Mouse (Mus musculus): ENCODE results near the gene Pgap1. TPM values are rescaled to one million over a fixed set of nuclear protein-coding genes. Genes with fewer than 3 reads are reported as not detected.

Pgap1 gene
- polyA plus RNA-seq (2014; fragmentation: Nextera tagmentation; extraction: Ambion mirVana), result 33.7 and 55.3 TPM in 2 replicates

GRCm38 (mm10) chr1:54557301-54558229, at the start of gene Pgap1:
Gene Pgap1 (minus strand): TSS chr1:54557684.
- H3K4me3 ChIP-seq (ENCODE audit: low read depth, low read length), result peak within 1 kb of the TSS; percentile 61
- H3K36me3 ChIP-seq (ENCODE audit: control insufficient read depth, insufficient read depth, low read length), result no peaks in the 10 kb centered on the region
- no peaks in the 10 kb centered on the region for H3K27me3 ChIP-seq (ENCODE audit: control insufficient read depth, insufficient read depth, low read length)
- peak within 1 kb of the TSS; percentile 65 for H3K4me2 ChIP-seq (ENCODE audit: low read depth, low read length)
- peak within 1 kb of the TSS; percentile 87 for H3K27ac ChIP-seq (ENCODE audit: low read depth, low read length)
- H3K9me3 ChIP-seq (ENCODE audit: control insufficient read depth, low read length), result no peaks in the 10 kb centered on the region
- H3K4me1 ChIP-seq (ENCODE audit: control insufficient read depth, insufficient read depth, low read length), result peaks cover 6% of the 10 kb centered on the region; the same call in 1 of the 2 replicates
- WGBS, result under 1% methylated on average over 54 of the region's 59 CpGs
- peak within 1 kb of the TSS; percentile 68 for H3K9ac ChIP-seq (replicated peaks; ENCODE audit: low read depth, low read length)
- peak; percentile 99 for ATAC-seq (ENCODE audit: low read depth)

GRCm38 (mm10) chr1:54606936-54607335, 49.5 kb upstream of the Pgap1 start:
- H3K27ac ChIP-seq (ENCODE audit: low read depth, low read length), result no peak overlapping the region
- H3K4me3 ChIP-seq (ENCODE audit: low read depth, low read length), result no peak overlapping the region
- H3K4me1 ChIP-seq (ENCODE audit: control insufficient read depth, insufficient read depth, low read length), result no peaks in the 10 kb centered on the region
- no peak for ATAC-seq (ENCODE audit: low read depth)
- H3K9ac ChIP-seq (replicated peaks; ENCODE audit: low read depth, low read length), result no peak overlapping the region
- WGBS, result 72% methylated on average over 1 of the region's 1 CpGs
- no peaks in the 10 kb centered on the region for H3K27me3 ChIP-seq (ENCODE audit: control insufficient read depth, insufficient read depth, low read length)
- H3K4me2 ChIP-seq (ENCODE audit: low read depth, low read length), result no peak overlapping the region
- no peaks in the 10 kb centered on the region for H3K9me3 ChIP-seq (ENCODE audit: control insufficient read depth, low read length)
- H3K36me3 ChIP-seq (ENCODE audit: control insufficient read depth, insufficient read depth, low read length), result no peaks in the 10 kb centered on the region

DNA sequence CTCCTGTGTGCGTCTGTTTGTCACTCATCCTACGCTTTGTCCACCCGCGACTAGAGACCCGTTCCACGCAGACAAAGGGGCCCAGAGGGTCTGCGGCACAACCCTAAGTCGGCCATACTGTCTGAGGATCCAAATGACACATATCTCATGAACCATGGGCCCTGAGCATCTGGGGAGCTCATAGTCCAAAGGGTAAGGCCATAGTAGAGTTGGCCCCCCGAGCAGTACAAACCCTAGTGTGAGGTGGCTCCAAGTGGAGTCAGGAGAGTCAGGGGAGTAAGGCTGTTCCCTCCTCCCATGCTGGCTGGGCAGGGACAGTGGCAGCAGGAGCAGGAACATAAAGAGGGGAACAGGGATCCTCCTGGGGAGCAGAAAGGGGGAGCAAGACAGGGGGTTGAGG, 44.2 kb upstream of the Pgap1 start:
- Histone ChIP-seq H3K27me3 (ENCODE audit: control insufficient read depth, insufficient read depth, low read length) (no peaks in the 10 kb centered on the region), H3K9me3 (ENCODE audit: control insufficient read depth, low read length) (no peaks in the 10 kb centered on the region), H3K4me3 (ENCODE audit: low read depth, low read length) (no peak overlapping the region), H3K9ac (replicated peaks; ENCODE audit: low read depth, low read length) (no peak overlapping the region), H3K4me1 (ENCODE audit: control insufficient read depth, insufficient read depth, low read length) (no peaks in the 10 kb centered on the region), H3K36me3 (ENCODE audit: control insufficient read depth, insufficient read depth, low read length) (no peaks in the 10 kb centered on the region), H3K27ac (ENCODE audit: low read depth, low read length) (no peak overlapping the region), H3K4me2 (ENCODE audit: low read depth, low read length) (no peak overlapping the region)
- ATAC-seq (ENCODE audit: low read depth), result no peak
- 96% methylated on average over 9 of the region's 9 CpGs for WGBS

DNA sequence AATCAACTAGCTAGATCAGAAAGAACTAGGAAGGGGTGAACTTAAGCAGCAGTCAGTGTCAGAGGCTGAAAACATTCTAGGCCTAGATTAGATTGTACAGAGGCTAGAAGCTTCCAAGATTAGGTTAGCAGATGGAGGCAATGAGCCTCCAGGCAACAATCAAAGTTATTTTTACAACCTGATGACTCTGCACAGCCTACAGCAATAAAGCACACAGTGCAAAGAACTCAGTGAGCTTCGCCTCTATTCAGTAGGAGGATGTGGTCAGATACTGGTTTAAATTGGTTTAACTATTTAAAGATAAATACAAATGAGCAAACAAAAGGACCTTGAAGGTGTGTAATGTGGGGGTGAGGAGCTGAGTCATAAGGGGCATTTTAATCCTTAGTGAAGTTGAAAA, 42.8 kb upstream of the Pgap1 start:
- Histone ChIP-seq H3K9me3 (ENCODE audit: control insufficient read depth, low read length) (no peaks in the 10 kb centered on the region), H3K4me3 (ENCODE audit: low read depth, low read length) (no peak overlapping the region), H3K9ac (replicated peaks; ENCODE audit: low read depth, low read length) (no peak overlapping the region), H3K27me3 (ENCODE audit: control insufficient read depth, insufficient read depth, low read length) (no peaks in the 10 kb centered on the region), H3K4me2 (ENCODE audit: low read depth, low read length) (no peak overlapping the region), H3K27ac (ENCODE audit: low read depth, low read length) (no peak overlapping the region), H3K4me1 (ENCODE audit: control insufficient read depth, insufficient read depth, low read length) (no peaks in the 10 kb centered on the region), H3K36me3 (ENCODE audit: control insufficient read depth, insufficient read depth, low read length) (no peaks in the 10 kb centered on the region)
- no peak for ATAC-seq (ENCODE audit: low read depth)
- 40% methylated on average over 1 of the region's 1 CpGs for WGBS

GRCm38 (mm10) chr1:54597594-54598217, 40.2 kb upstream of the Pgap1 start:
- no peaks in the 10 kb centered on the region for H3K4me1 ChIP-seq (ENCODE audit: control insufficient read depth, insufficient read depth, low read length)
- H3K9ac ChIP-seq (replicated peaks; ENCODE audit: low read depth, low read length), result no peak overlapping the region
- H3K27me3 ChIP-seq (ENCODE audit: control insufficient read depth, insufficient read depth, low read length), result no peaks in the 10 kb centered on the region
- no peak for ATAC-seq (ENCODE audit: low read depth)
- no peak overlapping the region for H3K4me3 ChIP-seq (ENCODE audit: low read depth, low read length)
- H3K9me3 ChIP-seq (ENCODE audit: control insufficient read depth, low read length), result no peaks in the 10 kb centered on the region
- no peak overlapping the region for H3K4me2 ChIP-seq (ENCODE audit: low read depth, low read length)
- no peak overlapping the region for H3K27ac ChIP-seq (ENCODE audit: low read depth, low read length)
- 79% methylated on average over 4 of the region's 4 CpGs for WGBS
- H3K36me3 ChIP-seq (ENCODE audit: control insufficient read depth, insufficient read depth, low read length), result no peaks in the 10 kb centered on the region

DNA sequence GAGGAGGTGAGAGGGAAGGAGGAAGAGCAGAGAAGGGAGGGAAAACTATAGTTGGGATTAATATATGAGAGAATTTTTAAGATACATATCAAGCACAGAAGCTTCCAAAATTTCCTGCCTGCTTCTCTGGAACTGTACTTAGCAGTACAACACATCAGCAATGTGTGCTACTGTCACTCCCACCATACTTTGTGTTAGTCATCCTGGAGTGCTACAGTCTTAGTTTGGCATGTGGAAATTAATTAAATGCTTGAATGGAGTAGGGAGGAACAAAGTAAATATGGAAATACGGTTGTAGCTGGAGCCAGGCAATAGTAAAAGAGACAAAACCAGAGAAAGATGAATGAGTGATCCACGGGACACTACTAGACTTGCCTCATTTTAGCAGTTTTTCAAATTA, 38.7 kb upstream of the Pgap1 start:
- no peak overlapping the region for H3K4me2 ChIP-seq (ENCODE audit: low read depth, low read length)
- ATAC-seq (ENCODE audit: low read depth), result no peak
- H3K4me3 ChIP-seq (ENCODE audit: low read depth, low read length), result no peak overlapping the region
- H3K36me3 ChIP-seq (ENCODE audit: control insufficient read depth, insufficient read depth, low read length), result no peaks in the 10 kb centered on the region
- WGBS, result 91% methylated on average over 2 of the region's 2 CpGs
- H3K9ac ChIP-seq (replicated peaks; ENCODE audit: low read depth, low read length), result no peak overlapping the region
- no peaks in the 10 kb centered on the region for H3K27me3 ChIP-seq (ENCODE audit: control insufficient read depth, insufficient read depth, low read length)
- no peaks in the 10 kb centered on the region for H3K4me1 ChIP-seq (ENCODE audit: control insufficient read depth, insufficient read depth, low read length)
- H3K9me3 ChIP-seq (ENCODE audit: control insufficient read depth, low read length), result no peaks in the 10 kb centered on the region
- H3K27ac ChIP-seq (ENCODE audit: low read depth, low read length), result no peak overlapping the region

DNA sequence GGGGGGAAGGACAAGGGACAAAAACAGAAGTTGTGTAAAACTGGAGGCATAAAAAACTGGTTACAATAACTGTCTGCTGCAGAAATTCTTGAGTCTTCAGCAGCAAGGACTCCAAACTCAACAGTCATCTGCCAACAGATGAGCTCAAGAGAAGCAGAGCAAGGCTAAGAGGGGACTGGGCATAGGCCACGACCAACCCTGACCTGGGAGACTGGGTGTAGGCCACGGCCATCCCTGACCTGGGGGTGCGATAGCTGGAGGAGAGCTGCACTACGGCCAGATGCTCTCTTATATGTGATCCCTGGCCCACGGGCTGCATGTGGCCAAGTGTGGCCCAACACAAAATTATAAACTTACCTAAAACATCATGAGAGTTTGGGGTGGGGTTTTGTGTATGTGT, 29.6 kb upstream of the Pgap1 start:
- H3K27ac ChIP-seq (ENCODE audit: low read depth, low read length), result no peak overlapping the region
- no peaks in the 10 kb centered on the region for H3K27me3 ChIP-seq (ENCODE audit: control insufficient read depth, insufficient read depth, low read length)
- H3K9ac ChIP-seq (replicated peaks; ENCODE audit: low read depth, low read length), result no peak overlapping the region
- ATAC-seq (ENCODE audit: low read depth), result no peak
- no peak overlapping the region for H3K4me3 ChIP-seq (ENCODE audit: low read depth, low read length)
- H3K4me2 ChIP-seq (ENCODE audit: low read depth, low read length), result no peak overlapping the region
- H3K9me3 ChIP-seq (ENCODE audit: control insufficient read depth, low read length), result no peaks in the 10 kb centered on the region
- no peaks in the 10 kb centered on the region for H3K4me1 ChIP-seq (ENCODE audit: control insufficient read depth, insufficient read depth, low read length)
- 92% methylated on average over 5 of the region's 5 CpGs for WGBS
- no peaks in the 10 kb centered on the region for H3K36me3 ChIP-seq (ENCODE audit: control insufficient read depth, insufficient read depth, low read length)

DNA sequence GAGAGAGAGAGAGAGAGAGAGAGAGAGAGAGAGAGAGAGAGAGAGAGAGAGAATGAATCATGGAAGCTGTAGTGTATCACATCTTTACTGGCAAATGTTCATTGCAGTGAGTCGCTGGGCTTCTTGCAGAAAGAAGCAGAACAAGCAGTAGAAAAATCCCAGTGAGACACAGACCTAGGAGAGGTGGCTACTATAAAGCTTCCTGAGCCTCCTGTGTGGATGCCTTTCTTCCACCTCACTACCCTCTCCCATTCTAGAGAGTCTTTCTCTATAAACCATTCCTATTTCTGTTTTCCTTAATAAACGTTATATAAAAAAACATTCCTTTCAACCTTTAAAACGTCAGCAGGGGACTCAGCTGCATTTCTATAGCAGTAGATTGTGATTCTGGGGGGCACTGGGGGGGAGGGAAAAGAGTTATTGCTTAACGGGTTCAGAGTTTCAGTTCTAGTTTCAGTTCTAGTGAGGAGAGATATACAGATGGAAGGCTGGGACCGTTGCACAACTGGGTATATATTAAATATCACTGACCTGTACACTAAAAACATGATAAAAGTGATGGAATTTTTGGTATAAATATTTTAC, 28.6 kb upstream of the Pgap1 start:
- no peak for ATAC-seq (ENCODE audit: low read depth)
- H3K36me3 ChIP-seq (ENCODE audit: control insufficient read depth, insufficient read depth, low read length), result no peaks in the 10 kb centered on the region
- no peaks in the 10 kb centered on the region for H3K4me1 ChIP-seq (ENCODE audit: control insufficient read depth, insufficient read depth, low read length)
- WGBS, result 37% methylated on average over 5 of the region's 5 CpGs
- H3K9me3 ChIP-seq (ENCODE audit: control insufficient read depth, low read length), result no peaks in the 10 kb centered on the region
- H3K27me3 ChIP-seq (ENCODE audit: control insufficient read depth, insufficient read depth, low read length), result no peaks in the 10 kb centered on the region
- H3K4me2 ChIP-seq (ENCODE audit: low read depth, low read length), result no peak overlapping the region
- H3K9ac ChIP-seq (replicated peaks; ENCODE audit: low read depth, low read length), result no peak overlapping the region
- no peak overlapping the region for H3K4me3 ChIP-seq (ENCODE audit: low read depth, low read length)
- no peak overlapping the region for H3K27ac ChIP-seq (ENCODE audit: low read depth, low read length)

Measured in neural tube, embryonic 14.5 days (tissue).